Mouse (Mus musculus): ENCODE measurements around the gene Zfp369. TPM values are rescaled to one million over a fixed set of nuclear protein-coding genes. Genes with fewer than 3 reads are reported as not detected.
"Not testable (repeated sequence)": the region's sequence is repeated elsewhere in the genome, so short reads cannot be mapped to it uniquely, and the experiment has no call there.

Zfp369 gene
- polyA plus RNA-seq, 1 experiment from 2014 or later, result 19.7 TPM

- H3K4me1 ChIP-seq (ENCODE audit: control insufficient read depth, insufficient read depth, low read length), result no peaks in the 10 kb centered on the region
Observed at GRCm38 (mm10) chr13:65311826-65312225, 33.2 kb downstream of the Zfp369 start.

GRCm38 (mm10) chr13:65348501-65348900 is 69.9 kb downstream of the Zfp369 start:
- WGBS, result 65% methylated on average over 5 of the region's 5 CpGs
- H3K9me3 ChIP-seq (ENCODE audit: control insufficient read depth, low read length); H3K4me3 ChIP-seq (ENCODE audit: low read depth, low read length); H3K27ac ChIP-seq (replicated peaks; ENCODE audit: low read depth, low read length); H3K27me3 ChIP-seq (ENCODE audit: control insufficient read depth, insufficient read depth, low read length); DNase-seq (ENCODE audit: low spot score); H3K36me3 ChIP-seq (ENCODE audit: control insufficient read depth, insufficient read depth, low read length); H3K4me1 ChIP-seq (ENCODE audit: control insufficient read depth, insufficient read depth, low read length); H3K4me2 ChIP-seq (ENCODE audit: low read depth, severe bottlenecking); ATAC-seq (ENCODE audit: insufficient number of reproducible peaks, low FRiP score, low TSS enrichment, low read depth); H3K9ac ChIP-seq (ENCODE audit: low read length): not testable (repeated sequence)

More at GRCm38 (mm10) chr13:65311826-65312225, 33.2 kb downstream of the Zfp369 start:
- H3K27ac ChIP-seq (replicated peaks; ENCODE audit: low read depth, low read length), result no peak overlapping the region
- H3K36me3 ChIP-seq (ENCODE audit: control insufficient read depth, insufficient read depth, low read length), result no peaks in the 10 kb centered on the region
- H3K4me3 ChIP-seq (ENCODE audit: low read depth, low read length), result no peak overlapping the region
- no peak overlapping the region for H3K9ac ChIP-seq (ENCODE audit: low read length)
- H3K4me2 ChIP-seq (ENCODE audit: low read depth, severe bottlenecking), result no peak overlapping the region
- H3K27me3 ChIP-seq (ENCODE audit: control insufficient read depth, insufficient read depth, low read length), result no peaks in the 10 kb centered on the region
- ATAC-seq (ENCODE audit: insufficient number of reproducible peaks, low FRiP score, low TSS enrichment, low read depth), result no peak
- no peaks in the 10 kb centered on the region; the same call in 1 of the 2 replicates for H3K9me3 ChIP-seq (ENCODE audit: control insufficient read depth, low read length)
- 90% methylated on average over 9 of the region's 9 CpGs for WGBS
- no peak for DNase-seq (ENCODE audit: low spot score)

- H3K4me2 ChIP-seq (ENCODE audit: low read depth, severe bottlenecking), result peak overlapping the region; percentile 12; the same call in 1 of the 2 replicates
- not testable (repeated sequence) for H3K9me3 ChIP-seq (ENCODE audit: control insufficient read depth, low read length); ATAC-seq (ENCODE audit: insufficient number of reproducible peaks, low FRiP score, low TSS enrichment, low read depth); H3K36me3 ChIP-seq (ENCODE audit: control insufficient read depth, insufficient read depth, low read length); H3K27ac ChIP-seq (replicated peaks; ENCODE audit: low read depth, low read length); H3K27me3 ChIP-seq (ENCODE audit: control insufficient read depth, insufficient read depth, low read length); H3K9ac ChIP-seq (ENCODE audit: low read length); H3K4me1 ChIP-seq (ENCODE audit: control insufficient read depth, insufficient read depth, low read length); H3K4me3 ChIP-seq (ENCODE audit: low read depth, low read length)
- DNase-seq (ENCODE audit: low spot score), result peak; percentile 20
- 11% methylated on average over 27 of the region's 33 CpGs for WGBS
Observed at GRCm38 (mm10) chr13:65351768-65352167, 73.2 kb downstream of the Zfp369 start.

Other genes with a start within 250 kb of the Zfp369 start
- gene Spata31d1c, start 245.8 kb upstream of the Zfp369 start, polyA plus RNA-seq (2014; fragmentation: Nextera tagmentation; extraction: Ambion mirVana), result not detected in 2 replicates
- not detected in 2 replicates for gene Prss47, start 226.1 kb upstream of the Zfp369 start, polyA plus RNA-seq (2014; fragmentation: Nextera tagmentation; extraction: Ambion mirVana)
- 49.3 and 53.6 TPM in 2 replicates for gene Mfsd14b, start 165.8 kb upstream of the Zfp369 start, polyA plus RNA-seq (2014; fragmentation: Nextera tagmentation; extraction: Ambion mirVana)
- gene Olfr465-ps1, start 140.7 kb upstream of the Zfp369 start, polyA plus RNA-seq (2014; fragmentation: Nextera tagmentation; extraction: Ambion mirVana), result not detected in 2 replicates
- gene Olfr466, start 128.6 kb upstream of the Zfp369 start, polyA plus RNA-seq (2014; fragmentation: Nextera tagmentation; extraction: Ambion mirVana), result not detected in 2 replicates
- 0.40 TPM in 1 of 2 replicates, not detected in the other for gene Nlrp4f, start 72.8 kb upstream of the Zfp369 start, polyA plus RNA-seq (2014; fragmentation: Nextera tagmentation; extraction: Ambion mirVana)
- gene Gm10775, start 19.3 kb upstream of the Zfp369 start, polyA plus RNA-seq (2014; fragmentation: Nextera tagmentation; extraction: Ambion mirVana), result not detected in 2 replicates
- not detected in 2 replicates for gene Gm10139, start 233.9 kb downstream of the Zfp369 start, polyA plus RNA-seq (2014; fragmentation: Nextera tagmentation; extraction: Ambion mirVana)

All from limb, embryonic 11.5 days (tissue).